Mouse (Mus musculus): ENCODE data around the gene Foxn3.
A peak's percentile ranks its signal among the peaks of the same experiment; 100 is the strongest.

Gene Foxn3

DNA sequence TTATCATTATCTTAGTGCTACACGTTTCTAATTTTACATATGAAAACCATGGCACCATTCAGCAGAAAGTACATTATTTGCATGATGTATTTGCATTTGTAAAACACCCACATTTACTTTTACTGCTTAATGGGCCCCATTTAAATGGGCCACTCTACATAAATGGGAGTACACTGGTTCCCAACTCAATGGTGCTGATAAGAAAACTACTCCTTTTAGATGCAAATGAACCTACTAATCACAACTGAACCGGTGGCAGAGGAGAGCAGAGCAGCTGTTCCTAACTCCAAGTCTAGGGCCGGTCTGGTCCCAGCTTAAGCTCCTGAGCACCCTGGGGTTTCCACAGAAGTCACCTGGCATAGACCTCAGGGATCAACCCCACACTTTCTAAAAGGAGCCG lies 263.5 kb downstream of the Foxn3 start:
- no peak for DNase-seq (ENCODE audit: low read depth, low spot score)

DNA sequence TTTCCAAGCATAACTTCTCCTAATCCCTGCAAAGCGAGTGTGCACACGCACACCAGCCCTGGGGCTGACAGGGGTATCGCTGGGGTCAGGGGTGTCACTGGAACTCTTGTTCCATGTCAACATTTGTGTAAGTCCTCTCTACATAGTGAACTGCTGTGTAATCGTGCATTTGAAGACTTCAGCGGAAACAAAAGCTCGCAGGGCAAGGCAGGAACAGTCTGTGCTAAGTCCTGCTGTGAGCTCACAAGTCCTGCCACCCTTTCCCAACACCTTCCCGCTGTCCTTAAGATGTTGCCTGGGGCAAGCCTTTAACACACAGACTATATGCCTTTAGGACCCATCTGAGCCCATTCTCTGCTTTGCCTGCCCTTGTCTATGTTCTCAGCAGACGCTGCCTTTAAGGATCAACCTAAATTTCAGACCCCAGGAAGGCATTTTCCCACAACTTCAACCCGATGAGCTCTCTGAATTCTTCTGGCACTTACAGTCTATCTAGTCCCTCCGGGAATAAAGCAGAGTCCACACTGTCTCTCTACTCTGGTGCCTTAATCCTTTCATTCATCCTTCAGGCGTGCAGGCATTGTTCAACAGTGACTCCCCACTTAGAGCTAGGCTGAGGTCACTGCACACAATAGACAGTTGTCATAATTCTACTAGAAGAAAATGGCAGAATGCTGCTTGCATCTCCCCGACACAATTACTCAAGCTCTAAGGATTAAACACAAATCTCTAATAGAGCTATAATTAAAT lies 264.4 kb downstream of the Foxn3 start:
- DNase-seq (ENCODE audit: low read depth, low spot score), result no peak

GRCm38 (mm10) chr12:99298242-99298641 lies 265.1 kb downstream of the Foxn3 start:
- no peak for DNase-seq (ENCODE audit: low read depth, low spot score)

DNA sequence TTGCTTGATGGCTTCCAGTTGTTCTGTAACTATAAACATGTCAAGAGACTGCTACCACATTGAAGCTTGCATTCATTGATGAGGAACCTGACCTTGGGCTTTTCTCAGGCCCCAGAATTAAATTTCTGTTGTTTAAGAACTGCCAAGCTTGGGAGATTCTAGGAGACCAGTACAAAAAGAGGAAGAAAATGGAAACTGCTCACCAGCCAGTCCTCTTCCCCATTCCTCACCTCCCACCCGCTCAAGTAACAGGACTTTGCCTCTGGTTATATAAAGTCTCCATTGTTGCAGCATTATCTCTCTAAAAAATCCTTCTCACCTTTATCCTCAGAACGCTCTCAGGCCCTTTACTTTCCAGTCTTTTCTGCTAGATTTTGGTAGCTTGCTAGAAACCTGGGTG lies 265.6 kb downstream of the Foxn3 start:
- no peak for DNase-seq (ENCODE audit: low read depth, low spot score)

DNA sequence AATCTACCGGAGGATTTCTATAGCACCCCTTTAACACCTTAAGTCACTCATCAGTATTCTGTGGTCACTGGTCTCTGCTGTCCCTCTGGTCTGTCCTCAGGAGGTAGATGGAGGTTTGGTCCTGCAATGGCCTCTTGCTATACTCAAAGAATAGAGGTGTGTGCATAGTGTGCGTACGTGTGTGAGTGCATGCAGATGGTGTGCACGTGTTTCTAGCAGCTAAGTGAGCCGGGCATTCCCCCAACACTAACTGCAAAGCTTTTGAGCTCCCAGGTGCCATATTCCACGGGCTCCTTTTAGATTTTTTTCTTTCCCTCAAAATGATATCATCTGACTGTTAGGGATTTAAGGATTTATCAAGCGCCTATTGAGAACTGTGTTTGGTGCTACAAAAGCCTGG lies 269.9 kb downstream of the Foxn3 start:
- no peak for DNase-seq (ENCODE audit: low read depth, low spot score)

DNA sequence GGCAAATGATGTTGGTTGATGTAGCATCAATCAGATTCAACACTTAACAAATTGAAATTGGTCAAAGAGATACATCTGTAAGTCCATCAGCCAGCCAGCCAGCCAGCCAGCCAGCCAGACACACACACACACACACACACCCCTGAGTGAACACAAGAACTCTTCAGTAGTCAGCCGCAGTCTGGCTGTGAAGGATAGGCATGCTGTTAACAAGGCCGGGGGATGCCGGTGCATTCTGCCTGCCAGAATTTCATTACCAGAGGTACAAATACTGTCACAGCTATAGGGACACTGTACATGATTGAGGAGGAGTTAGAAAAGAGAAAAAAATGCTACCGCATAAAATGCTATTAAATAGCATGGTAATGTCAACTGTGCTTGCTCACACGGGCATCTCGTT lies 271.2 kb downstream of the Foxn3 start:
- DNase-seq (ENCODE audit: low read depth, low spot score), result no peak

- no peak for DNase-seq (ENCODE audit: low read depth, low spot score)
These were observed 276.3 kb downstream of the Foxn3 start for GRCm38 (mm10) chr12:99287081-99287480.

GRCm38 (mm10) chr12:99286662-99287061 lies 276.7 kb downstream of the Foxn3 start:
- DNase-seq (ENCODE audit: low read depth, low spot score), result peak; percentile 69

DNA sequence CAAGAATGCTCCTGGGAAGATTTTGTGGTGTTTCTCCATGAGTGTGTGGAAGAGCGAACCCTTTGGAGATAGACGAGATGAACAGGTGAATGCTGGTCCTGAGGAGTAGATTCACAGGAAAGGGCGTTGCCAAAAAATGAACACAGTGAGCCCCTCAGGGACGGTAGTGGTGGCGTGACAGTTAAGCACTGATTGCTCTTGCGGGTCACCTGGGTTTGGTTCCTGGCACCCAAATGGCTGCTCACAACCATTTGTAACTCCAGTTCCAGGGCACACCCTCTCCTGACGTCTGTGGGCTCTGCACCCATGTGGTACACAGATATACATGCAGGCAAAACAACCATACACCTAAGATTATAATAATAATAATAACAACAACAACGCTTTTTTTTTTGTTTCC lies 277.7 kb downstream of the Foxn3 start:
- no peak for DNase-seq (ENCODE audit: low read depth, low spot score)

DNA sequence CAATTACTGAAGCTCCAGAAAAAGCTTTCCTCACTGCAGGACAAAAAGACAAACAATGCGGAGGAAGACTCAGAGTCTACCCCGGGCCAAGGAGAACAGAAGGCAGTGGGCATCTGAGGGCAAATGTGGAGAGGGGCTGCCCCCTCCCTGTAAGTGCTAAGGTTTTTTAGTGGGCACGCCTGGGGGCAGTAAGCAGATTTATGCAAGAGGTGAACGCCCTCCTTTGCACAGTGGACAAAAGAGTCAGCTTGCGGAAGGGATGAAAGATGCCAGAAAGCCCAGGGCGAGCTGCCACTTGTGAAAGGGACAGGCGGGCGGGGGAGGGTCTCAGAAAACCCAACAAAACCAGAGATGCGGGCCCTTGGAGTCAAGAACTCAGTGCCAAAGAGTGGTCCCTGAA lies 278.2 kb downstream of the Foxn3 start:
- peak; percentile 64 for DNase-seq (ENCODE audit: low read depth, low spot score)

- DNase-seq (ENCODE audit: low read depth, low spot score), result peak; percentile 57
These were observed 278.8 kb downstream of the Foxn3 start for GRCm38 (mm10) chr12:99284419-99285069.

DNA sequence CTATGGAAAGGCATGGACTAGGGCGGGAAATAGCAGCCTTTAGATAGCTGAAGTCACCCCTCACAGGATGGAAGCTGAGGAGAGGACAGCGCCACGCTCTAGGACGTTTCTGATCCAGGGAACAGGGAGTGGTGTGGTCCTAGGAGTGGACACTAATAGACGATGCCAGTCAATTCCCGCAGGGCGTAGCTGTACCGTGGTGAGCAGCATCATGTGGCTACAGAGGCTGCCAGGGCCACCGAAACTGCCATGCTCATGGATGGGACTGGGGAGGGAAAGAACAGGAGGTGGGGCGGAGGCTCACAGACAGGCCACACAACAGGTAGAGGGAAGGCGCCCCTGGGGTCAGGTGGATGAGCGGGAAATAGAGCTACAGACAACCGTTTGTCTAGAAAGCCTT lies 282.6 kb downstream of the Foxn3 start:
- DNase-seq (ENCODE audit: low read depth, low spot score), result no peak

DNA sequence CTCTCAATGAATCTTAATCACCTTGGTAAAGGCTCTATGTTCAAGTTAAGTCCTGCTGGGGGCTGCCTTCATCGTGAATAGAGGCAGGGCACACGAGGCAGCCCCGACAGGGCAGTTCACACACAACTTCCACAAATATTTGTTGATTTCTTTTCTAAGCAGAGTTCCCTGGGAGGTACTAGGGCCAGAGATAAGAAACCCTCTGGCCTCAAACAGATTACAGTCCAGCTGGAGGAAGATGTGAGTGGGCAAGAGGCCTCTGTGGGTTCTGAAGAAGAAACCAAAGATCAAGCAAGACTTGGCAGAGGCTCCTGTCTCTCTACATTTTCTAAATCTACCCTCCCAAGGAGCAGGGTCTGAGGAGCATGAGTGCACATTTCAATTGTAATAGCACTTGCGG lies 283.1 kb downstream of the Foxn3 start:
- DNase-seq (ENCODE audit: low read depth, low spot score), result no peak

DNA sequence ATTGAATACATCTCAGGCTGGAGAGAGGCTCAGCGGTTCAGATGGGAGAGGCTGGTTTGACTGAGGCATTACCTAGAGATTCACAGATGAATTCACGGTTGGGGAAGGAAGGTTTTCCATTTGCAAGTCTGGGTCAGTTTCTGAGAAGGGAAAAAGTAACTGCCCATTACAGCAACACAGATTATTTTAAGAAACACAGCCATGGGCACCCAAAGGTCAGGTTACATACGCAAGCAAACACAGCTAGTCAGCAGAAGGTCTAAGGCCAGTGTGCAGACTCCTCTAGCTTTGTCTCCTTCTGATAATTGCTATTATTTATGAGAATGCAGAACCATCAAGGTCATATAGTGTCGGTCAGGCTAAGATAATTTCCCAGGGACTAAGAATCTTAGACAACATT lies 284.0 kb downstream of the Foxn3 start:
- DNase-seq (ENCODE audit: low read depth, low spot score), result no peak

- DNase-seq (ENCODE audit: low read depth, low spot score), result no peak
These were observed 288.8 kb downstream of the Foxn3 start for GRCm38 (mm10) chr12:99274589-99274988.

GRCm38 (mm10) chr12:99269396-99269795 lies 294.0 kb downstream of the Foxn3 start:
- DNase-seq (ENCODE audit: low read depth, low spot score), result peak; percentile 57

DNA sequence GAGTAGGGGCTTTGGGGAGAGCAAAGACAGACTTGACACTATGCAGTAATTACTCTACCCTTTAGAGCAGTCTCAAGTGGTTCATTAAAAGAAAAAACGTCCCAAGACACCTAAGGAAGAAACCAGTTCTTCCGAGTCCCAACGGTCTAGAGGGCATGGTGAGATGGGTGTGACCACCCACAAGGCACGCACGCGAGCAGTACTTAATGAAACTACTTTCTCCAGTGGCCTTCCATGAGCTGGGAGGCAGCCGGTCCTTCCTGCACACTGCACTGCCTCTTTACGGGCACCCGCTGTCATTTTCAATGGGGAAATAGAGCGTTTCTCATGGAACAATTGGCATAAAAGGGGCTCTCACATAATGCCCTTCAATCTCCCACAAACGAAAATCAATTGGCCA lies 294.4 kb downstream of the Foxn3 start:
- no peak for DNase-seq (ENCODE audit: low read depth, low spot score)

DNA sequence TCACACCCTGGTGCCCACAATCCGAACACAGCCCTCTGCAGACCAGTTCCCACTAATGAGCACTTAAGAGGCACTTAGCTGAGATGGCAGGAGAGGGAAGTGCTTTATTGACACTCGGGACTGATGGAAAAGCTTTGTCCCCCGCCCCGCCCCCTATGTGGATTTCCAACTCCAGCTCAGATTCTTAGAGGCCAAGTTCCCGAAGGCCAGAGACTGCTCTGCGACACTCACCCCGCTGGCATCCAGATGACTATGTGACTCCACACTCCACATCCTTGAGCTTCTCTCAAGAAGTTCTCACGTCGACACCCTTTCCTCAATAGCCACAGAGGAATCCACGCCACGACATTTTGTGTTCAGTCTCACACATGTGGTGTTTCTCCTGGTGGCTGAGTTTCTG lies 295.6 kb downstream of the Foxn3 start:
- DNase-seq (ENCODE audit: low read depth, low spot score), result no peak

GRCm38 (mm10) chr12:99266434-99266833 lies 296.9 kb downstream of the Foxn3 start:
- peak; percentile 47 for DNase-seq (ENCODE audit: low read depth, low spot score)

DNA sequence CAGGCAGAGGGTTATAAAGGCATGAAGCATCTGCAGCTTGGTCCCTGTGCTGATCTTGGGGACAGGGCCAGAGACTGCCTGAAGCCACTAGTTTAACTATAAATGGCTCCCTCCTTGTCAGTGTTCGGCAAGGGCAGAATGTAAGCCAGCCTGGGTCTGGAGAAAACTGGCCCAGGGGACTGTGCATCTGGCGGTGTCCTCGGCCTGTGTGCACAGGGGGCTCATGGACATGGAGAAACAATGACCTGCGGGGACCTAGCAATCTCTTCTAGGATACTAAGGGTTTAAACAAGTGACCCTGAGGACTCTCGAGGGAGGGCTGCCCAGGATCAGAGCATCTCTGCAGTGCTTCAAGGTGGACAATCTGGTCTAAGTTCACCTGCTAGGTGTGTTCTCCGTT lies 297.6 kb downstream of the Foxn3 start:
- DNase-seq (ENCODE audit: low read depth, low spot score), result no peak

- no peak for DNase-seq (ENCODE audit: low read depth, low spot score)
These were observed 299.0 kb downstream of the Foxn3 start for GRCm38 (mm10) chr12:99264386-99264785.

GRCm38 (mm10) chr12:99263592-99264335 lies 299.6 kb downstream of the Foxn3 start:
- peak; percentile 70 for DNase-seq (ENCODE audit: low read depth, low spot score)

DNA sequence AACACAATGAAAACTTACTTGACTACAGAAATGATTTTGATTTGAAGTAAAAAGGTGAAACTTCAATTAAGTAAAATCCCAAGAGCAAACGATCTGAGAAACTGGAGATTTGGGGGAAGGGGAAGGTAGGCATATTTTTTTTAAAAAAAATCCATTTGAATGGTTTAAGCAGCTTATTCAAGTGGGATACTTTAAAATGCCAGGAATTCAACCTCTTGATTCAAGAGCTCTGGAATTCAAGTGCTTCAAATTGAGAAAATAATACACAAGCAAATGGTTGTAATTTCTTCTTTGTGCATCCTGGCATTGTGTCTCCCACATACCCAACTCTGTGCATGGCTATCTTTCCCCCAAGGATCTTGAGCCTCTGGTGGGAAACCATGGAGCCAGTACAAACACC lies 300.5 kb downstream of the Foxn3 start:
- DNase-seq (ENCODE audit: low read depth, low spot score), result no peak
